Mouse (Mus musculus) sigmoid colon, adult 10 weeks (tissue): ENCODE data around the gene Jhy. TPM values are rescaled to one million over a fixed set of nuclear protein-coding genes. Genes with fewer than 3 reads are reported as not detected.

ENCODE experiments used
- polyA plus RNA-seq: library from polyadenylated mRNA; stranded (reverse); fragments of 350-450 nt; fragmentation: Illumina TruSeq; extraction: RNeasy Lipid Tissue Mini Kit (QIAGEN cat#74804); gene quantifications from one replicate; pipeline ENCODE4 v1.2.3, GENCODE M21; 2014; ENCODE audit warnings: low read depth, low replicate concordance

The Jhy gene
- not detected for polyA plus RNA-seq

GRCm38 (mm10) chr9:40963586-40964417, at the start of gene Jhy:
Gene Jhy, minus strand, starts transcription at chr9:40964118.

GRCm38 (mm10) chr9:41004415-41004814, 40.5 kb upstream of the Jhy start, which contains the start of gene Crtam:
Gene Crtam, minus strand, starts transcription at chr9:41004628.

GRCm38 (mm10) chr9:40873556-40874470, 90.1 kb downstream of the Jhy start, which contains the start of gene Bsx:
Gene Bsx, plus strand, starts transcription at chr9:40874127.

Other genes with a start within 250 kb of the Jhy start
- 1,069 TPM for gene Hspa8, start 163.1 kb downstream of the Jhy start, polyA plus RNA-seq
- gene Bsx, start 90.0 kb downstream of the Jhy start, polyA plus RNA-seq = not detected
- gene Crtam, start 40.5 kb upstream of the Jhy start, polyA plus RNA-seq = not detected
- 2.1 TPM for gene Ubash3b, start 197.6 kb upstream of the Jhy start, polyA plus RNA-seq